Mouse (Mus musculus): Measurements from ENCODE around the gene Iqschfp.

GRCm38 (mm10) chr3:68605942-68606603 is 714.0 kb downstream of the Iqschfp start:
- no peak for TF ChIP-seq CTCF (IDR thresholded peaks at IDR 0.05; ENCODE audit: low read depth)
- no peak for TF ChIP-seq EP300 (IDR thresholded peaks at IDR 0.05; ENCODE audit: low read depth)
